Mouse (Mus musculus) E14TG2a.4 (cell line): ENCODE results near the gene Nt5m.

ENCODE experiments used
- CTCF ChIP-seq: conservative IDR thresholded peaks from 2 replicates; pipeline ENCODE4 v1.5.1; 2014; ENCODE audit warnings: low read length
- NANOG ChIP-seq: IDR thresholded peaks from 2 replicates; pipeline ENCODE4 v1.6.1; 2014; ENCODE audit warnings: borderline replicate concordance, low read length, mixed read lengths

DNA sequence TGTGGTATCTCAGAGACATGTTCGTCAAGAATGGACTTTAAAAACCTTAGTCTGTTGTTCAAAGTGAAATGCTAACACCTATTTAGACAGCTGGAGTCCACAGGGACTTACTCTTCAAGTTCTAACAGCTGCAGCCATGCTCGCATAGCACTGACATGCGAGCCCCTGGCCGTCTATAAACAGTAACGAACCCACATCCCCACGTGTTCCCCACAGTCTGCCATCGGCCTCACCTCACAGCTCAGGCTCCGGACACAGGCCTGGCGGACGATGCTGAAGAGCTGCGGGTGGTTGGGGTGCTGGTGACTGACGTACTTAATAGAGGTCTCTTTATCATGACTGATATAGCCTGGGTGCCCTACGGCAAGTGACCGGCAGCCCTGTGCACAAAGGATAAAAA lies 35.7 kb upstream of the Nt5m start:
- TF ChIP-seq NANOG = no peak
- TF ChIP-seq CTCF = no peak
